Mouse (Mus musculus) MEL (cell line): ENCODE results near the gene Fbxl16. TPM values are rescaled to one million over a fixed set of nuclear protein-coding genes. Genes with fewer than 3 reads are reported as not detected.
A peak's percentile ranks its signal among the peaks of the same experiment; 100 is the strongest.

Experiments
- DNase-seq: peaks from one replicate; pipeline ENCODE4 v3.0.0; 2011; ENCODE audit warnings: low read depth, low spot score
- H3K27ac ChIP-seq: 2 replicates; pipeline ENCODE4 v1.5.1; 2012; ENCODE audit warnings: low read depth, mild to moderate bottlenecking, control low read depth, low read length, moderate library complexity; ENCODE audit not compliant: control insufficient read depth
- H3K27me3 ChIP-seq, 2 experiments: fragments of 150-350 bp in 1 of 2; sonication (generic) in 1 of 2; 2 replicates each; pipeline ENCODE4 v1.6.1; 2012; ENCODE audit warnings: low read length in 2 of 2, mild to moderate bottlenecking in 2 of 2, improper control_type of control experiment in 1 of 2, moderate library complexity in 1 of 2; ENCODE audit not compliant: insufficient read depth in 2 of 2, control insufficient read depth in 1 of 2
- H3K36me3 ChIP-seq, 2 experiments: 2 replicates each; pipeline ENCODE4 v1.6.1; 2012 to 2014; ENCODE audit warnings: low read length in 2 of 2, improper control_type of control experiment in 1 of 2, inconsistent platforms in 1 of 2, mild to moderate bottlenecking in 1 of 2; ENCODE audit not compliant: insufficient read depth in 2 of 2, control insufficient read depth in 1 of 2
- H3K4me1 ChIP-seq, 2 experiments: fragments of 150-350 bp in 1 of 2; sonication (generic) in 1 of 2; 2 replicates each; pipeline ENCODE4 v1.6.1; 2012; ENCODE audit warnings: low read length in 2 of 2, improper control_type of control experiment in 1 of 2, mild to moderate bottlenecking in 1 of 2; ENCODE audit not compliant: insufficient read depth in 2 of 2, control insufficient read depth in 1 of 2
- H3K4me3 ChIP-seq, 2 experiments: fragments of 150-350 bp in 1 of 2; sonication (generic) in 1 of 2; 2 replicates each; pipeline ENCODE4 v1.5.1; 2012; ENCODE audit warnings: low read depth in 2 of 2, low read length in 2 of 2, mild to moderate bottlenecking in 2 of 2, moderate library complexity in 2 of 2, control low read depth in 1 of 2, improper control_type of control experiment in 1 of 2; ENCODE audit not compliant: control insufficient read depth in 1 of 2, insufficient read depth in 1 of 2
- H3K79me2 ChIP-seq: 2 replicates; pipeline ENCODE4 v1.6.1; 2012; ENCODE audit warnings: mild to moderate bottlenecking, low read length, moderate library complexity; ENCODE audit not compliant: control insufficient read depth, poor library complexity, insufficient read depth
- H3K9ac ChIP-seq: 2 replicates; pipeline ENCODE4 v1.6.1; 2012; ENCODE audit warnings: low read depth, mild to moderate bottlenecking, control low read depth, low read length, moderate library complexity; ENCODE audit not compliant: control insufficient read depth, poor library complexity, severe bottlenecking
- H3K9me3 ChIP-seq: fragments of 150-350 bp; sonication (generic); replicated peaks from 2 replicates; pipeline ENCODE4 v1.6.1; 2012; ENCODE audit warnings: mild to moderate bottlenecking, low read length, improper control_type of control experiment, moderate library complexity; ENCODE audit not compliant: insufficient read depth
- E2F4 ChIP-seq: IDR thresholded peaks from 2 replicates; pipeline ENCODE4 v1.6.1; 2011; ENCODE audit warnings: low read depth, low read length, improper control_type of control experiment, borderline replicate concordance
- ETS1 ChIP-seq: IDR thresholded peaks from 2 replicates; pipeline ENCODE4 v1.6.1; 2012; ENCODE audit warnings: low read depth, mild to moderate bottlenecking, inconsistent platforms, low read length, improper control_type of control experiment, moderate library complexity
- HCFC1 ChIP-seq: IDR thresholded peaks from 2 replicates; pipeline ENCODE4 v1.6.1; 2012; ENCODE audit warnings: low read depth, mild to moderate bottlenecking, inconsistent platforms, low read length, improper control_type of control experiment, moderate library complexity
- JUND ChIP-seq: IDR thresholded peaks from 2 replicates; pipeline ENCODE4 v1.6.1; 2011; ENCODE audit warnings: low read depth, mild to moderate bottlenecking, improper control_type of control experiment, low read length
- MAFK ChIP-seq: IDR thresholded peaks from 2 replicates; pipeline ENCODE4 v1.6.1; 2011; ENCODE audit warnings: low read depth, mild to moderate bottlenecking, low read length, improper control_type of control experiment, borderline replicate concordance
- MAZ ChIP-seq: IDR thresholded peaks from 2 replicates; pipeline ENCODE4 v1.6.1; 2012; ENCODE audit warnings: low read depth, mild to moderate bottlenecking, inconsistent platforms, low read length, improper control_type of control experiment
- MYB ChIP-seq: IDR thresholded peaks from 2 replicates; pipeline ENCODE4 v1.6.1; 2011; ENCODE audit warnings: mild to moderate bottlenecking, low read depth, low read length, improper control_type of control experiment
- MYC ChIP-seq: IDR thresholded peaks from 2 replicates; pipeline ENCODE4 v1.6.1; 2011; ENCODE audit warnings: low read depth, mild to moderate bottlenecking, low read length, improper control_type of control experiment, moderate library complexity
- POLR2A ChIP-seq, 2 experiments: IDR thresholded peaks; 2 replicates each; pipeline ENCODE4 v1.6.1; 2011 to 2012; ENCODE audit warnings: low read length in 2 of 2, mild to moderate bottlenecking in 2 of 2, control low read depth in 1 of 2, improper control_type of control experiment in 1 of 2, low read depth in 1 of 2, moderate library complexity in 1 of 2; ENCODE audit not compliant: control insufficient read depth in 1 of 2, insufficient read depth in 1 of 2, poor library complexity in 1 of 2
- POLR2AphosphoS2 ChIP-seq: IDR thresholded peaks from 2 replicates; pipeline ENCODE4 v1.6.1; 2011; ENCODE audit warnings: low read length, improper control_type of control experiment
- POLR2AphosphoS5 ChIP-seq: IDR thresholded peaks from 2 replicates; pipeline ENCODE4 v1.6.1; 2012; ENCODE audit warnings: low read depth, borderline replicate concordance, mild to moderate bottlenecking, inconsistent platforms, low read length, moderate library complexity, mixed read lengths
- SIN3A ChIP-seq: IDR thresholded peaks from 2 replicates; pipeline ENCODE4 v1.6.1; 2012; ENCODE audit warnings: low read length, improper control_type of control experiment, inconsistent platforms
- TAL1 ChIP-seq: IDR thresholded peaks from 2 replicates; pipeline ENCODE4 v1.6.1; 2012; ENCODE audit warnings: mild to moderate bottlenecking, inconsistent platforms, low read length, moderate library complexity, mixed read lengths
- TBP ChIP-seq: IDR thresholded peaks from 2 replicates; pipeline ENCODE4 v1.8.0; 2011; ENCODE audit warnings: low read depth, low read length, improper control_type of control experiment
- TCF12 ChIP-seq: IDR thresholded peaks from 2 replicates; pipeline ENCODE4 v1.6.1; 2014; ENCODE audit warnings: low read depth, mild to moderate bottlenecking, inconsistent platforms, low read length, improper control_type of control experiment, moderate library complexity
- polyA plus RNA-seq, 2 experiments: library from polyadenylated mRNA; stranded (reverse) in 1 of 2; unstranded in 1 of 2; fragments of >175 nt in 1 of 2; fragments of >200 nt in 1 of 2; gene quantifications; 2 replicates each; pipeline versions ENCODE4 v1.2.1 to v1.2.4; 2012; ENCODE audit warnings: low replicate concordance in 2 of 2, low read depth in 1 of 2; ENCODE audit not compliant: insufficient read length in 2 of 2, insufficient read depth in 1 of 2, missing spikeins in 1 of 2
- total RNA-seq: library from RNA; depleted of rRNA; stranded (reverse); fragments of 300-350 nt; gene quantifications from 2 replicates; pipeline ENCODE4 v1.2.3, GENCODE M21; 2012

The Fbxl16 gene
- total and polyA plus RNA-seq, 3 experiments: 0.11 TPM; not detected in 2

DNA sequence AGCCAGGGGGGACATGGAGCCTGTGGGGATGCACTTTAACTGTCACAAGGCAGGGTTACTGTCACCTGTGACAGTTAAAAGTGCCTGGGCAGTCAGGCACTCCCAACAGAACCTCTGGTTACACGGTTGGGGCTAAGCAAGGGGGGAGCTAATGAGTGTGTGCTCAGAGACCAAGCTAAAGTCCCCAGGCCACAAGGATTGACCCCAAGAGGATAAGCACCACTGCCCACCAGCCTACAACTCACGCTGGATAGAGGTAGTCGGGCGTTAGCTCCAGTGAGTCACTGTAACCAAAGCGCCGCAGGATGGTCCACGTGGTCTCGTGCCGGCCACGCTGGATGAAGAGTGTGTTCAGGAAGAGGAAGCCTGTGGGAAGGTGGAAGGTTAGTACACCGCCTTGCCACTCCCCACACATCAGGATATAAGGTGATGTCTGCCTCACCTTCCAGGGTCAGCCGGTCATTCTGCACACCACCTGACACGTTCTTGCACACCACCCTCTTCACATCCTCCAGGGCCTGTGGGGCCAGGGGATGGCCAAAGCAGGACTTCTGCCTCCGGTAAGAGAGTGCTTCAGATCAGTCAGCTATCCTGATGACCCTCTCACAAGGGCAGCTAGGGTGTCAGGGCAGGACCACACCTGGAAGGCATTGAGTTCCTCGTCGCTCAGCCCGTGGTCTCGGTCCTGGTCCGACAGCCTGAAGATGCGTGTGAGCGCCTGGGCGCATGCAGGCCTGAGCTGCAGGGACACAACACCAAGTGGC, 32.4 kb downstream of the Fbxl16 start, which contains the start of gene Gm20683:
Gm20683 (minus strand) TSS at position 647 of the 764 bp plus-strand sequence.
- peaks cover 11% of the 10 kb centered on the region for H3K79me2 ChIP-seq
- no peak within 1 kb of the TSS for H3K27ac ChIP-seq
- no peaks in the 10 kb centered on the region for H3K9me3 ChIP-seq
- H3K4me3 ChIP-seq: no peak within 1 kb of the TSS
- H3K4me1 ChIP-seq: peaks cover 3 to 15% of the 10 kb centered on the region in 2 experiments; a peak in 3 of 4 replicates
- H3K36me3 ChIP-seq: peaks cover 0 to 3% of the 10 kb centered on the region in 2 experiments; a peak in 2 of 4 replicates
- TF ChIP-seq POLR2AphosphoS5 (0 out of 2 replicates have a peak, but pooled peaks have one; percentile 54), POLR2AphosphoS2 (no peak), MAFK (no peak), E2F4 (no peak), SIN3A (no peak), MYB (no peak), ETS1 (no peak), JUND (no peak), POLR2A (IDR thresholded peaks at IDR 0.05; ENCODE audit: control insufficient read depth in 1 of 2, insufficient read depth in 1 of 2, low read depth in 1 of 2, low read length in 2 of 2, poor library complexity in 1 of 2) (no peak)
- H3K27me3 ChIP-seq: no peaks in the 10 kb centered on the region
- no peak for DNase-seq
- no peak within 1 kb of the TSS for H3K9ac ChIP-seq

DNA sequence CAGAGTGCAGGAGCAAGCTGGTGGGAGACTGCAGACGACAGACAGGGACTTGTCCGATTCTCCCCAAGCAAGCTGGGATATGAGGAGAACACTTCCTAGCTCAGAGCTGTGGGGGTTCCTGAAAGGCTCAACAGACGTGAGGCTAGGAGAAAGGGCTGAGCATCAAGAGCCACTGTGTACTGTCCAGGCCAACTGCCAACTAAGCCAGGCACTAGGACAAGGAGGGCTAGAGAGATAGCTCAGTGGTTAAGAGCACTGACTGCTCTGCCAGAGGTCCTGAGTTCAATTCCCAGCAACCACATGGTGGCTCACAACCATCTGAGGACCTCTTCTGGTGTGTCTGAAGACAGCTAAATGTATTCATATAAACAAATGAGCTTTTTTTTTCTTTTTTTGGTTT, 33.6 kb downstream of the Fbxl16 start:
- TF ChIP-seq TCF12 (no peak), POLR2A (IDR thresholded peaks at IDR 0.05; ENCODE audit: control insufficient read depth in 1 of 2, insufficient read depth in 1 of 2, low read depth in 1 of 2, low read length in 2 of 2, poor library complexity in 1 of 2) (no peak), MAZ (no peak), JUND (no peak), HCFC1 (no peak), MYC (no peak), TAL1 (0 out of 2 replicates have a peak, but pooled peaks have one; percentile 21), TBP (peak; percentile 98)
- TF ChIP-seq, all 39 proteins: peak for 2
- peaks cover 3 to 15% of the 10 kb centered on the region in 2 experiments; a peak in 3 of 4 replicates for H3K4me1 ChIP-seq
- no peaks in the 10 kb centered on the region for H3K9me3 ChIP-seq
- no peak overlapping the region for H3K9ac ChIP-seq
- peak; percentile 40 for DNase-seq
- H3K27ac ChIP-seq: no peak overlapping the region
- peaks cover 0 to 3% of the 10 kb centered on the region in 2 experiments; a peak in 2 of 4 replicates for H3K36me3 ChIP-seq
- peaks cover 11% of the 10 kb centered on the region for H3K79me2 ChIP-seq
- no peak overlapping the region for H3K4me3 ChIP-seq
- H3K27me3 ChIP-seq: no peaks in the 10 kb centered on the region
